Mouse (Mus musculus): ENCODE data around the gene Il16. TPM values are rescaled to one million over a fixed set of nuclear protein-coding genes. Genes with fewer than 3 reads are reported as not detected.

The Il16 gene
- polyA plus RNA-seq, 1 experiment from 2014 or later, result 2.5 TPM

DNA sequence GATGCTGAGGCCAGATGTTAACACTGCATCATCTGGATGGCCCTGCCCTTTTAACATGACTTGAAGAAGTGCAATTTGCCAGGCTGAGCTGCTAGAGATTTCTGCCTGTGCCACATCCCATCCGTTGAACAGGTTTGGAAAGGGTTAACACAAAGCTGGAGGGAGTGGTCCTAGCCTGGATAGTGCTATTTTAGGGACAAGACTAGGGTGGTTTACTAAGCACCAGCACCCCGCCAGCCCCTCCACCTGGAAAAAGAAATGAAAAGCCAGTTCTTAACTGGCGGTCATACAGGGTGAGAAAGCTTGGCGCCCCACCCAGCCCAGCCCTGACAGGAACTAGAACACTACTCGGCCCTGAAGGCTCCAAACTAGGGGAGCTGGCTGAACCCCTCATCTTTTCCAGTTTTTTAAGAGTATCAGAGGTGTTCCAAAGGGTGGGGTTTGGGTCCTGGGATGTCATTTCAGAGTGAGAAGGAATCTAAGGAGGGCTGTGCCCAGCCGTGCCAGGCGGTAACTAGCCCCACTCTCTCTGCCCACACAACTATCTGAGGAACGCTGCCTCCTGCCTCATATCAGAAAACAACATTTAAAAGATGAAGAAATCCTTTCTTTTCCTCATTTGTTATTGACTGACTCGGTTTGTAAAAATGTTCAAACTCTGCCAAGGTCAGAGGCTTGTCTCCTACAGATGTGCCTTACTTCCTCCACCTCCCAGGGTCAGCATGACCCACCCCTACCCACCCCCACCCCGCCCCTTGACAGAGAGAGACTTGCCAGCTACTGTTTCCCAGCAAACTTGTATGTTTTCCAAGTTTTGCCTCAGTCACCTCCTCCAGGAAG is 6.7 kb downstream of the Il16 start:
- no peaks in the 10 kb centered on the region for H3K9me3 ChIP-seq (ENCODE audit: control insufficient read depth, low read length)
- H3K27ac ChIP-seq (ENCODE audit: low read depth, low read length), result no peak overlapping the region
- WGBS, result 76% methylated on average over 10 of the region's 10 CpGs
- ATAC-seq (ENCODE audit: low FRiP score, low TSS enrichment), result no peak
- no peaks in the 10 kb centered on the region for H3K27me3 ChIP-seq (ENCODE audit: control insufficient read depth, insufficient read depth, low read length)
- H3K4me2 ChIP-seq (replicated peaks; ENCODE audit: low read depth, low read length), result no peak overlapping the region
- H3K4me3 ChIP-seq (ENCODE audit: low read length), result no peak overlapping the region
- H3K36me3 ChIP-seq (ENCODE audit: control insufficient read depth, insufficient read depth, low read length), result no peaks in the 10 kb centered on the region
- no peak overlapping the region for H3K9ac ChIP-seq (ENCODE audit: low read depth, low read length)
- H3K4me1 ChIP-seq (ENCODE audit: control insufficient read depth, insufficient read depth, low read length), result no peaks in the 10 kb centered on the region

DNA sequence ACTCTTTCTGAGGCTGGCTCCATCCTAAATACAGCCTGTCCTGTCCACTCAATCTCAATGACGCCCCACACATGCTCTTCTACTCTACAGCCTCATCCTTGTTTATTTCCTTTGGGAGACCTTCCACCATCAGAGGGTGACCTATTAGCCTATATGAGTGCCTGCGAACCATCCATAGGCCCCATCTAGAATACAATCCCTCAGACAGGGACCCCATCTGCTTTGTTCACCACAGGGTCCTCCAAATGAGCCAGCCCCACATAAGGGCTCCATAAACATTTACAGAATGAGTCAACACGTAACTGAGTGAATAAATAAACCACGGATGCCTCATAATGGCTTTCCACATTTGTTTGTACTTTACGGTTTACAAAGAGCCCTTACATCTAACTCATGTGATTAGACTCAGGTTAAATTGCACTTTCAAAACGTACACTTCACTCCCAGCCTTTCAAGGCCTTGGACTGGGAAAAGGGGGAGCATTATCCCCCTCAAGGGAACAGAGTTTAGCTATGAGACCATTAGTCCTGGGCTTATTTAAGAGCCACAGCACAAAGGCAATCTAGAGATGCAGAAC is 7.5 kb downstream of the Il16 start:
- Histone ChIP-seq H3K4me2 (replicated peaks; ENCODE audit: low read depth, low read length) (no peak overlapping the region), H3K9me3 (ENCODE audit: control insufficient read depth, low read length) (no peaks in the 10 kb centered on the region), H3K27ac (ENCODE audit: low read depth, low read length) (no peak overlapping the region), H3K36me3 (ENCODE audit: control insufficient read depth, insufficient read depth, low read length) (no peaks in the 10 kb centered on the region), H3K4me3 (ENCODE audit: low read length) (no peak overlapping the region), H3K4me1 (ENCODE audit: control insufficient read depth, insufficient read depth, low read length) (no peaks in the 10 kb centered on the region), H3K9ac (ENCODE audit: low read depth, low read length) (no peak overlapping the region), H3K27me3 (ENCODE audit: control insufficient read depth, insufficient read depth, low read length) (no peaks in the 10 kb centered on the region)
- WGBS, result 38% methylated on average over 6 of the region's 6 CpGs
- no peak for ATAC-seq (ENCODE audit: low FRiP score, low TSS enrichment)

- no peak for ATAC-seq (ENCODE audit: low FRiP score, low TSS enrichment)
- Histone ChIP-seq H3K4me3 (ENCODE audit: low read length) (no peak overlapping the region), H3K4me2 (replicated peaks; ENCODE audit: low read depth, low read length) (no peak overlapping the region), H3K36me3 (ENCODE audit: control insufficient read depth, insufficient read depth, low read length) (no peaks in the 10 kb centered on the region), H3K9ac (ENCODE audit: low read depth, low read length) (no peak overlapping the region), H3K27me3 (ENCODE audit: control insufficient read depth, insufficient read depth, low read length) (no peaks in the 10 kb centered on the region), H3K4me1 (ENCODE audit: control insufficient read depth, insufficient read depth, low read length) (no peaks in the 10 kb centered on the region), H3K27ac (ENCODE audit: low read depth, low read length) (no peak overlapping the region), H3K9me3 (ENCODE audit: control insufficient read depth, low read length) (no peaks in the 10 kb centered on the region)
- WGBS, result 84% methylated on average over 6 of the region's 6 CpGs
Observed at GRCm38 (mm10) chr7:83736341-83737115, 9.0 kb downstream of the Il16 start.

DNA sequence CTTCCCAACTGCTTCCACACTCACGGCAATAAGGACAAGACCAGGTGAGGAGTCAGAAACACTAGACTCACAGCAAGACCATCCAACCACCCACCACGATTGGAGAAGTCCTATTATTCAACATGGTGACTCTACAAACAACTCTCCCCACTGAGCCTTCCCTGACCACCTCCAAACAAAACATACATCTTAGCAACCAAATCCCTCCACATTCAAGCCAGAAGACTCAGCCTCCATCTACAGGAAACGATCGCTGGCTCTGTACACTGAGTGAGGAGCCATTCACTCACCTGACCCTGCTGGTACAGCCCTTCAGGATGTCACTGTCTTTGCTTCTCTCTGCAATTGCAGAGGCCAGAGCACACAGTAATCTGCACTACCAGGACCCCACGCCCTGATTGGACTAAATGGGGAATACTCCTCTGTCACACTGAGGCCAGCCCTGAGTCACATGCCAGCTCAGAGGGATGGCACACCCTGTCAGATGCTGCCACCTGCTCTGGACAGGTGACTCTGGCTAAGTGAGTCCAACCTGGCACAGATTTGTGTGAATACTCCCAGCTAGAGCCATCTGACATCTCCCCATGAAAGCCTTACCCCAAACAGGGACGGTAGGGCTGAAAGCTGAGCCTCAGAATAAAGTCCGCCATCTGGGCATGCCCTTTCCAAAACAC is 10.3 kb downstream of the Il16 start:
- Histone ChIP-seq H3K27me3 (ENCODE audit: control insufficient read depth, insufficient read depth, low read length) (no peaks in the 10 kb centered on the region), H3K27ac (ENCODE audit: low read depth, low read length) (no peak overlapping the region), H3K4me2 (replicated peaks; ENCODE audit: low read depth, low read length) (no peak overlapping the region), H3K9me3 (ENCODE audit: control insufficient read depth, low read length) (no peaks in the 10 kb centered on the region), H3K4me3 (ENCODE audit: low read length) (no peak overlapping the region), H3K4me1 (ENCODE audit: control insufficient read depth, insufficient read depth, low read length) (no peaks in the 10 kb centered on the region), H3K36me3 (ENCODE audit: control insufficient read depth, insufficient read depth, low read length) (no peaks in the 10 kb centered on the region), H3K9ac (ENCODE audit: low read depth, low read length) (no peak overlapping the region)
- 87% methylated on average over 7 of the region's 7 CpGs for WGBS
- ATAC-seq (ENCODE audit: low FRiP score, low TSS enrichment), result no peak

DNA sequence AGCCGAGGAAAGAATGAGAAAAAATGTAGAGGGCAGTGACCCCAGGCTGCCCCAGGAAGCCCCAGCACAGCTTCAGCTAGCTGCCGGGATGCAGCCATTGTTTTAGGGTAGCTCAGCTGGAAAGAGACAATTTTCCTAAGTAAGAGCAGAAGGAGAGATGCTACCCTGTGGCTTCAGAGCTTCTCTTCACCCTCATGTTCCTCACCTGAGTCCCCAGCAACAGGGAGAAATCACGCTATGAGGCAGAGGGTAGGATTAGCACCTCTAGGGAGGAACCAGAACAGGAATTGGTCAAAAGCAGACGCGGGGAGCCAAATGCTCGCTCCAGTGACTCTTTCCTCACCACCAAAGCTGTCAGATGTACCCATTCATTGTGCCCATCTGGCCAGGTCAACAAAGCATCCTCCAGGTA is 10.8 kb downstream of the Il16 start:
- no peak overlapping the region for H3K27ac ChIP-seq (ENCODE audit: low read depth, low read length)
- 73% methylated on average over 6 of the region's 6 CpGs for WGBS
- H3K27me3 ChIP-seq (ENCODE audit: control insufficient read depth, insufficient read depth, low read length), result no peaks in the 10 kb centered on the region
- H3K4me1 ChIP-seq (ENCODE audit: control insufficient read depth, insufficient read depth, low read length), result no peaks in the 10 kb centered on the region
- no peak overlapping the region for H3K4me3 ChIP-seq (ENCODE audit: low read length)
- no peak overlapping the region for H3K4me2 ChIP-seq (replicated peaks; ENCODE audit: low read depth, low read length)
- H3K36me3 ChIP-seq (ENCODE audit: control insufficient read depth, insufficient read depth, low read length), result no peaks in the 10 kb centered on the region
- H3K9ac ChIP-seq (ENCODE audit: low read depth, low read length), result no peak overlapping the region
- ATAC-seq (ENCODE audit: low FRiP score, low TSS enrichment), result no peak
- no peaks in the 10 kb centered on the region for H3K9me3 ChIP-seq (ENCODE audit: control insufficient read depth, low read length)

- Histone ChIP-seq H3K27me3 (ENCODE audit: control insufficient read depth, insufficient read depth, low read length) (no peaks in the 10 kb centered on the region), H3K27ac (ENCODE audit: low read depth, low read length) (no peak overlapping the region), H3K36me3 (ENCODE audit: control insufficient read depth, insufficient read depth, low read length) (no peaks in the 10 kb centered on the region), H3K9ac (ENCODE audit: low read depth, low read length) (no peak overlapping the region), H3K9me3 (ENCODE audit: control insufficient read depth, low read length) (no peaks in the 10 kb centered on the region), H3K4me2 (replicated peaks; ENCODE audit: low read depth, low read length) (no peak overlapping the region), H3K4me3 (ENCODE audit: low read length) (no peak overlapping the region), H3K4me1 (ENCODE audit: control insufficient read depth, insufficient read depth, low read length) (no peaks in the 10 kb centered on the region)
- ATAC-seq (ENCODE audit: low FRiP score, low TSS enrichment), result no peak
- WGBS, result 94% methylated on average over 3 of the region's 3 CpGs
Observed at GRCm38 (mm10) chr7:83734246-83734645, 11.3 kb downstream of the Il16 start.

DNA sequence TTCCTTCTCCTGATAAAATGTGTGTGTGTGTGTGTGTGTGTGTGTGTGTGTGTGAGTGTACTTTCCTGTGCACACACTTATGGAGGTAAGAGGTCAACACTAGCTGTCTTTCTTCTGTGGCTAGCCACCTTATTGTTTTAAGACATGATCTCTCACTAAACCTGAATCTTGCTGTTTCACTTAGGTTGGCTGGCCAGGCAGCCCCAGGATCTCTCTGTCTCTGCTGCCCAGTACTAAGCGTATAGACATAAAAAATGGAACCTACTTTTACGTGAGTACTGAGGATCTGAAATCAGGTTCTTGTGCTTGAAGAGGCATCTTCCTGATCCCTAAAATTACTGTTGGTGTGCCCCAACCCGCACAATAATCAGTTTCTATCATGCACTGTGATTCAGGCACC is 12.7 kb downstream of the Il16 start:
- H3K4me3 ChIP-seq (ENCODE audit: low read length), result no peak overlapping the region
- H3K9ac ChIP-seq (ENCODE audit: low read depth, low read length), result no peak overlapping the region
- ATAC-seq (ENCODE audit: low FRiP score, low TSS enrichment), result no peak
- no peak overlapping the region for H3K27ac ChIP-seq (ENCODE audit: low read depth, low read length)
- H3K36me3 ChIP-seq (ENCODE audit: control insufficient read depth, insufficient read depth, low read length), result no peaks in the 10 kb centered on the region
- WGBS, result 91% methylated on average over 3 of the region's 3 CpGs
- H3K27me3 ChIP-seq (ENCODE audit: control insufficient read depth, insufficient read depth, low read length), result no peaks in the 10 kb centered on the region
- H3K4me1 ChIP-seq (ENCODE audit: control insufficient read depth, insufficient read depth, low read length), result no peaks in the 10 kb centered on the region
- H3K9me3 ChIP-seq (ENCODE audit: control insufficient read depth, low read length), result no peaks in the 10 kb centered on the region
- H3K4me2 ChIP-seq (replicated peaks; ENCODE audit: low read depth, low read length), result no peak overlapping the region

DNA sequence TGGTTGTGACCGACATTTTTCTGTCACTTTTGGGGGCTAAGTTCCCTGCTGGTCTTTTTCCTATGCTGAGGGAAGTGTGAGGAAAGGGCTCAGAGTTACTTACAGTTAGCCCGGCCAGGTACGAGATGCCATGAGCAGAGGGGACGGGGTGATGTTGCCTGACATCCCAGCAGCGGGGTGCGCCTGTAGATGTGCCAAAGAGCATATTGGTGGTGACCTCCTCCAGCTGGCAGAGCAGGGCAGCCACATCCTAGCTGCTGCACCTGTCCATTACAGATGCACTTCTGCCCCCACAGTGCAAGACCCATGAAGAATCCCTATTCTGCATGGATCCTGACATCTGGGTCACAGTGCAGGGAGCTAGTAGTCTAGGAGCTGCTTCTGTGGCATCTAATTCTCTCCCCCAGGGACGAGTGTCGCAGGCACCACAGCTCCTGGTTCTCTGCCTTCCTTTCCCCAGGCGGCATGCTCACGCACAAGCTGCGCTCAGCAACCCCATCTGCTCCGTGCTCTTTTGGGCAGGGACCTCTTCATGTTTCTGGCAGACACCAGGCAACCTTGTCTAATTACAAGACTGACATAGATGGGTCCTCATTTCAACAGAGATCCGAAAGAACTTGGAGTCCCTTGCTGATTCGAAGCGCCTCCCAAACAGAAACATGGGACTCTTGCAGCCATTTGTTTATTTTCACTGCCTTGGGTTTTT is 13.4 kb downstream of the Il16 start:
- no peak for ATAC-seq (ENCODE audit: low FRiP score, low TSS enrichment)
- Histone ChIP-seq H3K27me3 (ENCODE audit: control insufficient read depth, insufficient read depth, low read length) (no peaks in the 10 kb centered on the region), H3K4me1 (ENCODE audit: control insufficient read depth, insufficient read depth, low read length) (no peaks in the 10 kb centered on the region), H3K27ac (ENCODE audit: low read depth, low read length) (no peak overlapping the region), H3K9me3 (ENCODE audit: control insufficient read depth, low read length) (no peaks in the 10 kb centered on the region), H3K4me2 (replicated peaks; ENCODE audit: low read depth, low read length) (no peak overlapping the region), H3K9ac (ENCODE audit: low read depth, low read length) (no peak overlapping the region), H3K4me3 (ENCODE audit: low read length) (no peak overlapping the region), H3K36me3 (ENCODE audit: control insufficient read depth, insufficient read depth, low read length) (no peaks in the 10 kb centered on the region)
- 82% methylated on average over 15 of the region's 15 CpGs for WGBS

Measured in kidney, embryonic 14.5 days (tissue).